Mouse (Mus musculus) hindbrain, embryonic 11.5 days (tissue): ENCODE data around the gene Slc10a3. TPM values are rescaled to one million over a fixed set of nuclear protein-coding genes. Genes with fewer than 3 reads are reported as not detected.

ENCODE experiments used
- polyA plus RNA-seq: library from polyadenylated mRNA; unstranded; fragments of >200 nt; fragmentation: Nextera tagmentation; extraction: Ambion mirVana; gene quantifications from 2 replicates; pipeline ENCODE4 v1.2.1, GENCODE M21; 2014

Slc10a3 gene
- polyA plus RNA-seq, 1 experiment from 2014 or later, result 7.4 TPM

Other genes starting within 250 kb of the Slc10a3 start
- not detected in 2 replicates for gene Opn1mw, start 245.9 kb downstream of the Slc10a3 start, polyA plus RNA-seq
- 14.4 and 15.8 TPM in 2 replicates for gene Mecp2, start 238.0 kb downstream of the Slc10a3 start, polyA plus RNA-seq
- not detected in 2 replicates for gene Tex28, start 205.5 kb downstream of the Slc10a3 start, polyA plus RNA-seq
- 0.20 TPM in 1 of 2 replicates, not detected in the other for gene Tktl1, start 196.1 kb downstream of the Slc10a3 start, polyA plus RNA-seq
- 181 and 196 TPM in 2 replicates for gene Flna, start 123.5 kb downstream of the Slc10a3 start, polyA plus RNA-seq
- gene Emd, start 118.7 kb downstream of the Slc10a3 start, polyA plus RNA-seq, result 22.6 and 27.4 TPM in 2 replicates
- gene Rpl10, start 102.5 kb downstream of the Slc10a3 start, polyA plus RNA-seq, result 724 and 770 TPM in 2 replicates
- gene Taz, start 91.4 kb downstream of the Slc10a3 start, polyA plus RNA-seq, result 57.0 and 58.3 TPM in 2 replicates
- gene Dnase1l1, start 91.0 kb downstream of the Slc10a3 start, polyA plus RNA-seq, result 4.5 TPM in 2 replicates
- gene Atp6ap1, start 76.3 kb downstream of the Slc10a3 start, polyA plus RNA-seq, result 91.7 and 121 TPM in 2 replicates
- 490 and 535 TPM in 2 replicates for gene Gdi1, start 68.4 kb downstream of the Slc10a3 start, polyA plus RNA-seq
- 60.6 and 67.3 TPM in 2 replicates for gene Fam50a, start 60.3 kb downstream of the Slc10a3 start, polyA plus RNA-seq
- 19.2 and 22.3 TPM in 2 replicates for gene Plxna3, start 44.3 kb downstream of the Slc10a3 start, polyA plus RNA-seq
- 103 and 105 TPM in 2 replicates for gene Lage3, start 19.7 kb downstream of the Slc10a3 start, polyA plus RNA-seq
- 68.6 and 69.9 TPM in 2 replicates for gene Ubl4a, start 131 bp downstream of the Slc10a3 start, polyA plus RNA-seq
- gene Fam3a, start 19.9 kb upstream of the Slc10a3 start, polyA plus RNA-seq, result 26.9 and 29.0 TPM in 2 replicates
- gene Ikbkg, start 19.9 kb upstream of the Slc10a3 start, polyA plus RNA-seq, result 21.7 and 25.4 TPM in 2 replicates
- gene G6pdx, start 55.8 kb upstream of the Slc10a3 start, polyA plus RNA-seq, result 54.9 and 56.5 TPM in 2 replicates
- gene Gm6880, start 108.0 kb upstream of the Slc10a3 start, polyA plus RNA-seq, result not detected in 2 replicates
- gene Olfr1326-ps1, start 201.5 kb upstream of the Slc10a3 start, polyA plus RNA-seq, result not detected in 2 replicates
- not detected in 2 replicates for gene Olfr1325, start 219.3 kb upstream of the Slc10a3 start, polyA plus RNA-seq